Mouse (Mus musculus): ENCODE results near the gene Kcnd3. TPM values are rescaled to one million over a fixed set of nuclear protein-coding genes. Genes with fewer than 3 reads are reported as not detected.

Gene Kcnd3
- polyA plus RNA-seq, 1 experiment from 2014 or later = 1.1 TPM

DNA sequence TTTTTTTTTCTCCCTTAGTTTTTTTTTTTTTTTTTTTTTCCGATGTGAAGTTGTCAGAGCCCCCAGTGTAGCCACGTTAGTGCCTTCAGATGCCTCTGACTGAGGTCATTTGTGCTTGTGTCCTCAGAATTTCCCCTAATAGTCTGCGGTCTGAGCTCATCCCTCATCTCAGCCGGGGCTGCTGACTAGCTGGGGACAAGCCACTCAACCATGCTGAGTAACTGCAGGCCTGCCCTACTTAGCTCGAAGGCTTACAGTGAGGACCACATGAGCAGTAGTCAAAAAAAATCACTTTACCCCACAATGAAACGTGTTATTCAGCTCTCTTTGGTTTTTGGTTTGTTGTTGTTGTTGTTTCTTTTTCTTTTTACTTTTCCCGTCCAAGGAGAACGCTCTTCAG lies 169.0 kb downstream of the Kcnd3 start:
- Histone ChIP-seq H3K4me3 (ENCODE audit: low read depth, low read length) (no peak overlapping the region), H3K9me3 (ENCODE audit: control insufficient read depth) (no peaks in the 10 kb centered on the region), H3K27ac (ENCODE audit: low read depth, low read length) (no peak overlapping the region), H3K4me1 (replicated peaks; ENCODE audit: control insufficient read depth, insufficient read depth, low read length) (no peaks in the 10 kb centered on the region), H3K27me3 (replicated peaks; ENCODE audit: control insufficient read depth, insufficient read depth, low read length) (no peaks in the 10 kb centered on the region), H3K36me3 (ENCODE audit: control insufficient read depth, insufficient read depth) (no peaks in the 10 kb centered on the region), H3K4me2 (replicated peaks; ENCODE audit: low read depth) (no peak overlapping the region), H3K9ac (ENCODE audit: low read depth, low read length) (no peak overlapping the region)
- no peak for TF ChIP-seq CTCF (IDR thresholded peaks at IDR 0.05; ENCODE audit: low read depth)
- ATAC-seq = no peak
- 63% methylated on average over 8 of the region's 8 CpGs for WGBS

DNA sequence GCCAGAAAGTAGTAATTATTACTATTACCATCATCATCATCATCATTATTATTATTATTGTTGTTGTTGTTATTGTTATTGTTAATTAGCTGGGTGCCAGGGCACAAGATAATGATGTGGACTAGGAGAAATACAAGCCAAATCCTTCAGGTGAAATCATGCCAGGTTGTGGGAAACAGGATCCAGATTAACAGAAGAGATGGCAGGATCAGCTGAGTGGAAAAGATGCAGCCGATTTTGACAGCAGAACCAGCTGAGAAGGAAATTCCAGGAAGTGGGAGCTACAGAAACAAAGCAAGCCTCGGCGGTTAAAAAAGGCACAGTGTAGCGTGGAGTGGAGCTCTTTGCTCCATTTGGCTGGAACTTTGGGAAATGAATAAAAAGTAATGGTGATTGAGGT lies 171.0 kb downstream of the Kcnd3 start:
- H3K36me3 ChIP-seq (ENCODE audit: control insufficient read depth, insufficient read depth) = no peaks in the 10 kb centered on the region
- no peak for ATAC-seq
- H3K4me3 ChIP-seq (ENCODE audit: low read depth, low read length) = no peak overlapping the region
- no peak overlapping the region for H3K27ac ChIP-seq (ENCODE audit: low read depth, low read length)
- H3K27me3 ChIP-seq (replicated peaks; ENCODE audit: control insufficient read depth, insufficient read depth, low read length) = no peaks in the 10 kb centered on the region
- no peak overlapping the region for H3K4me2 ChIP-seq (replicated peaks; ENCODE audit: low read depth)
- no peak for TF ChIP-seq CTCF (IDR thresholded peaks at IDR 0.05; ENCODE audit: low read depth)
- 61% methylated on average over 4 of the region's 4 CpGs for WGBS
- H3K9me3 ChIP-seq (ENCODE audit: control insufficient read depth) = no peaks in the 10 kb centered on the region
- no peaks in the 10 kb centered on the region for H3K4me1 ChIP-seq (replicated peaks; ENCODE audit: control insufficient read depth, insufficient read depth, low read length)
- H3K9ac ChIP-seq (ENCODE audit: low read depth, low read length) = no peak overlapping the region

DNA sequence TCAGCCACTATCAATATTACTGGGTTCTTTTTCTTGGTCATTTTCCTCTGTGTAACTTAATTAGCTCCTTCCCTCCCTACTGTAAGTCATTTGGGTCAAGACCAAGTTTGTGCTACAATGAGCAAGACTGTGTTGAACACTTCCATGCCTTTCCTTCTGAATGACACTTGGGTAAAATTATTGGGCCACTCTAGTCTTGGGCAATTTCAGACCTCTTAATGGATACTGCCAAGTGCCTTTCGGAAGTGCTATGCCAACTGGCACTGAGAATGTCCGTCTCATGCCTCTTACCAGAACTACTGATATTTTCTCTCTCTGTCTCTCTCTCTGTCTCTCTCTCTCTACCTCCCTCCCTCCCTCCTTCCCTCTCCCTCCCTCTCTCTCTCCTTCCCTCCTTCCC lies 173.8 kb downstream of the Kcnd3 start:
- no peak for TF ChIP-seq CTCF (IDR thresholded peaks at IDR 0.05; ENCODE audit: low read depth)
- 94% methylated on average over 2 of the region's 2 CpGs for WGBS
- Histone ChIP-seq H3K4me2 (replicated peaks; ENCODE audit: low read depth) (no peak overlapping the region), H3K27me3 (replicated peaks; ENCODE audit: control insufficient read depth, insufficient read depth, low read length) (no peaks in the 10 kb centered on the region), H3K4me3 (ENCODE audit: low read depth, low read length) (no peak overlapping the region), H3K4me1 (replicated peaks; ENCODE audit: control insufficient read depth, insufficient read depth, low read length) (no peaks in the 10 kb centered on the region), H3K9me3 (ENCODE audit: control insufficient read depth) (no peaks in the 10 kb centered on the region), H3K27ac (ENCODE audit: low read depth, low read length) (no peak overlapping the region), H3K36me3 (ENCODE audit: control insufficient read depth, insufficient read depth) (no peaks in the 10 kb centered on the region), H3K9ac (ENCODE audit: low read depth, low read length) (no peak overlapping the region)
- no peak for ATAC-seq

DNA sequence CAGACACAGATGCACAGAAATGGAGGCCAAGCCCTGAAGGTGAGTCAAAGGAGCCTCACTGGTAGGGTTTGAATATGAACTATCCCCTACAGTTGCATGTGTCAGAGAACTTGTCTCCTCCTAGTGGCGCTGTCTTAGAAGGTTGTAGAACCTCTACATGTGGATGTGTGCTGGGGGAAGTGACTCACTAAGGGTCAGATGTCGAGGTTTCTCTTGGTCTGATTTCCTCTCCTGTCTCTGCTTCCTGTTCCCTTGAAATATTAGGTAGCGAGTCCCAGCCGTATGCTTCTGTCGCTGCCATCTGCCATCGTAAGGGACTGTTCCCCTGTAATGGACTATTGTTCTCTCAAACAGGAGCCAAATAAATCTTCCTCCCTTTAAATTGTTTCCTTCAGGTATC lies 175.1 kb downstream of the Kcnd3 start:
- Histone ChIP-seq H3K4me2 (replicated peaks; ENCODE audit: low read depth) (no peak overlapping the region), H3K9me3 (ENCODE audit: control insufficient read depth) (no peaks in the 10 kb centered on the region), H3K27me3 (replicated peaks; ENCODE audit: control insufficient read depth, insufficient read depth, low read length) (no peaks in the 10 kb centered on the region), H3K4me1 (replicated peaks; ENCODE audit: control insufficient read depth, insufficient read depth, low read length) (no peaks in the 10 kb centered on the region), H3K4me3 (ENCODE audit: low read depth, low read length) (no peak overlapping the region), H3K27ac (ENCODE audit: low read depth, low read length) (no peak overlapping the region), H3K9ac (ENCODE audit: low read depth, low read length) (no peak overlapping the region), H3K36me3 (ENCODE audit: control insufficient read depth, insufficient read depth) (no peaks in the 10 kb centered on the region)
- 0 out of 2 replicates have a peak, but pooled peaks have one; percentile 12 for TF ChIP-seq CTCF (IDR thresholded peaks at IDR 0.05; ENCODE audit: low read depth)
- no peak for ATAC-seq
- WGBS = 65% methylated on average over 6 of the region's 6 CpGs

DNA sequence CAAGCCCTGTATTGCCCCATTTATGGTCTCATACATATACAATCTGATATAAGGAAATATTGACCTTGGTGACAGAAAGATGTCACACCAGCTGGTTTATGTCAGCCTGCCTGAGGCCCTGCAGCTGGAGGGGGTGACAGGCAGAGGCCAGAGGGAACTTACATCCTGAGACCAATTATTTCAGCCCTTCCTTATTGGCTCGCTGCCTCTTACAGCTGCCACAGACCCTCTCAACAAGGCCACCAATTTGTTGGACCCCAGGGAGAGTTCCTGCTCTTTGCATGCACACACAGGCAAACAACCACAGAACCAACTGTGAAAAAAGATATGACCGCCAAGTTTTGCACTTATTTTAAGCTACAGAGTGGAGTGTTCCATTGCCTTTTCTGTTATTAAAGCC lies 180.2 kb downstream of the Kcnd3 start:
- TF ChIP-seq CTCF (IDR thresholded peaks at IDR 0.05; ENCODE audit: low read depth) = no peak
- no peak for ATAC-seq
- 59% methylated on average over 2 of the region's 2 CpGs for WGBS

DNA sequence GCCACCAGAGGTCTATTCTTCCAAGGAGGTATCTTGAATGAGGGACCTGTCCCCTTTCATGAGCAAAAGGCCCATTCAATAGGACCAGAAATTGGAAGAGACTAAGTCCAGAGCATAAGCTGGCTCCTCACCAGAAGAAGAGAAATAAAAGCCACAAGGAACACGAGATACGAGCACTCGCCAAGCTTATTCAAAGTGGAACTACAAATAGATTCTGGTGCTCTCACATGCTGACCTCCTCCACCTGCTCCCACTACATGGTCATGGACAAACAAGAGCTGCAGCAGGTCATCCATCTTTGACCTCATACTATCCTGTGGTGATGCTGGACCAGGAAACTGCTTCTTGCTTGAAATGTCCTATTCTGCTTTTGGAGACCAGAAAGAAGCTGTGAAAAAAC lies 180.9 kb downstream of the Kcnd3 start:
- no peak overlapping the region for H3K9ac ChIP-seq (ENCODE audit: low read depth, low read length)
- WGBS = 88% methylated on average over 3 of the region's 3 CpGs

More for the DNA sequence above, 180.2 kb downstream of the Kcnd3 start:
- Histone ChIP-seq H3K4me2 (replicated peaks; ENCODE audit: low read depth) (no peak overlapping the region), H3K27me3 (replicated peaks; ENCODE audit: control insufficient read depth, insufficient read depth, low read length) (no peaks in the 10 kb centered on the region), H3K9me3 (ENCODE audit: control insufficient read depth) (no peaks in the 10 kb centered on the region), H3K27ac (ENCODE audit: low read depth, low read length) (no peak overlapping the region), H3K9ac (ENCODE audit: low read depth, low read length) (no peak overlapping the region), H3K4me1 (replicated peaks; ENCODE audit: control insufficient read depth, insufficient read depth, low read length) (no peaks in the 10 kb centered on the region), H3K4me3 (ENCODE audit: low read depth, low read length) (no peak overlapping the region), H3K36me3 (ENCODE audit: control insufficient read depth, insufficient read depth) (no peaks in the 10 kb centered on the region)

DNA sequence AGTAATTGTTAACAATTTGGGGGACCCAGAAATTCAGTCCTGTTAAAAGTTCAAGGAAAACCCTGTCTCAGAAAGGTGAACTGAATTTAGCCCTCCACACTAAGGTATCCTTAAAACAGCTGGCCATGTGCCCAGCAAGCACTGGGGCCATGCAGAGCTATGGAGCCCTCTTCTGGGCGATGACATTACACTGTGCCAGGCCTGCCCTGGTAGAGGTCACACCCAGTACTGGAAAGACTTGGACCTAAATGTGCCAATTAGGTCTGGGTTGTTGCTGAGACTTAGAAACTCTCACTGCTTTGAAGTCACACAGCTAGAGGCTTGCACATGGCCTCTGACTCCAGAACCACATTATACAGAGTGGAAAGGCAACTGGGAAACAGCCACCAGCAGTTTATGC lies 190.1 kb downstream of the Kcnd3 start:
- Histone ChIP-seq H3K9me3 (ENCODE audit: control insufficient read depth) (no peaks in the 10 kb centered on the region), H3K4me2 (replicated peaks; ENCODE audit: low read depth) (no peak overlapping the region), H3K27ac (ENCODE audit: low read depth, low read length) (no peak overlapping the region), H3K36me3 (ENCODE audit: control insufficient read depth, insufficient read depth) (no peaks in the 10 kb centered on the region), H3K4me3 (ENCODE audit: low read depth, low read length) (no peak overlapping the region), H3K27me3 (replicated peaks; ENCODE audit: control insufficient read depth, insufficient read depth, low read length) (no peaks in the 10 kb centered on the region), H3K4me1 (replicated peaks; ENCODE audit: control insufficient read depth, insufficient read depth, low read length) (no peaks in the 10 kb centered on the region), H3K9ac (ENCODE audit: low read depth, low read length) (no peak overlapping the region)
- WGBS = 56% methylated on average over 1 of the region's 1 CpGs
- ATAC-seq = no peak
- peak; percentile 54 for TF ChIP-seq CTCF (IDR thresholded peaks at IDR 0.05; ENCODE audit: low read depth)

More for the DNA sequence above, 180.9 kb downstream of the Kcnd3 start:
- Histone ChIP-seq H3K4me1 (replicated peaks; ENCODE audit: control insufficient read depth, insufficient read depth, low read length) (no peaks in the 10 kb centered on the region), H3K27ac (ENCODE audit: low read depth, low read length) (no peak overlapping the region), H3K4me3 (ENCODE audit: low read depth, low read length) (no peak overlapping the region), H3K36me3 (ENCODE audit: control insufficient read depth, insufficient read depth) (no peaks in the 10 kb centered on the region), H3K4me2 (replicated peaks; ENCODE audit: low read depth) (no peak overlapping the region), H3K9me3 (ENCODE audit: control insufficient read depth) (no peaks in the 10 kb centered on the region), H3K27me3 (replicated peaks; ENCODE audit: control insufficient read depth, insufficient read depth, low read length) (no peaks in the 10 kb centered on the region)
- TF ChIP-seq CTCF (IDR thresholded peaks at IDR 0.05; ENCODE audit: low read depth) = no peak
- no peak for ATAC-seq

All from intestine, postnatal 0 days (tissue).